Mouse (Mus musculus): ENCODE results near the gene Zfand3. TPM values are rescaled to one million over a fixed set of nuclear protein-coding genes. Genes with fewer than 3 reads are reported as not detected.

Gene Zfand3
- polyA plus RNA-seq, 1 experiment, result 138 TPM

GRCm38 (mm10) chr17:29970037-29970555, 34.4 kb upstream of the Zfand3 start, which contains the start of gene Mdga1:
Gene Mdga1, minus strand, starts transcription at chr17:29970087.
- no peaks in the 10 kb centered on the region for H3K36me3 ChIP-seq (ENCODE audit: control insufficient read depth, insufficient read depth)
- TF ChIP-seq MYOG (IDR thresholded peaks at IDR 0.05; ENCODE audit: control insufficient read depth in 1 of 3, insufficient read depth in 1 of 3, insufficient read length in 2 of 3, low read depth in 2 of 3) (no peak), POLR2A (IDR thresholded peaks at IDR 0.05; ENCODE audit: insufficient read length, low read depth) (no peak), MYOD1 (IDR thresholded peaks at IDR 0.05; ENCODE audit: control insufficient read depth in 1 of 3, insufficient read length in 2 of 3, low read depth in 2 of 3) (no peak), CEBPB (IDR thresholded peaks at IDR 0.05; ENCODE audit: insufficient read depth, poor library complexity, severe bottlenecking) (no peak), REST (IDR thresholded peaks at IDR 0.05; ENCODE audit: insufficient read depth, insufficient read length) (no peak)
- H3K4me2 ChIP-seq (ENCODE audit: low read depth), result no peak within 1 kb of the TSS
- peaks cover 24% of the 10 kb centered on the region for H3K27me3 ChIP-seq (ENCODE audit: control insufficient read depth, insufficient read depth, insufficient read length)
- no peaks in the 10 kb centered on the region for H3K79me2 ChIP-seq (ENCODE audit: control insufficient read depth, insufficient read depth)
- no peak within 1 kb of the TSS for H3K4me3 ChIP-seq
- H3ac ChIP-seq (ENCODE audit: control insufficient read depth, insufficient read length), result no peak within 1 kb of the TSS

DNA sequence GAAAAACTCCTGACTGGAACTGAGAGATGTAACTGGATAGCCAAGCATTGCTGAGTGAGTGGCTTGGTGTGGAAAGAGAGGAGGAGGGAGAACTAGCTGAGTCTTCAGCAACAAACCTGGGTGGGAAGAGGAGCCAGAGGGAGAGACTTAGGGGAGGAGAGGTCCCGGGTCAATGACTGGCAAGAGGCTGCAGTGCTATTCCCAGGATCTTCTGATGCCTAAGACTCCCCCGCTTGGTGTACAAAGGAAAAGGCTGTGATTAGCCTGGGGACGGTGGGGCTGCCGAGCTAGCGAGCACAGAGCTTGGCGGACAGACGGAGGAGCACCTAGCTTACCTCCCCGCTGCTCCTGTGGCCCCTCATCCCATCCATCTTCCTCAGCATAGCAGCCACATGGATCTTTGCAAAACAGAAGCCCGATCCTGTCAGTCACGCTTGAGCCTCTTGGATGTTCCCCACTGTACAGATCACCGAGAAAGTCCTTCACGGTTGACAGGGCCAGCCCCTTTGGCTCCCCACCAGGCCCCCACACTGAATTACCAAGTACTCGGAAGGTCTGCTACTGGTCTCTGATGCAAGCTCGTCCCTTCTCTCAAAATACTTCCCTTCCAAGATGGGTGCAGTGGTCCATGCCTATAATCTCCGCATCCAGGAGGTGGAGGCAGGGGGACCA, 32.6 kb upstream of the Zfand3 start:
- no peak overlapping the region for H3K4me2 ChIP-seq (ENCODE audit: low read depth)
- H3ac ChIP-seq (ENCODE audit: control insufficient read depth, insufficient read length), result no peak overlapping the region
- no peaks in the 10 kb centered on the region for H3K79me2 ChIP-seq (ENCODE audit: control insufficient read depth, insufficient read depth)
- no peaks in the 10 kb centered on the region for H3K36me3 ChIP-seq (ENCODE audit: control insufficient read depth, insufficient read depth)
- H3K4me3 ChIP-seq, result no peak overlapping the region
- TF ChIP-seq MYOG (IDR thresholded peaks at IDR 0.05; ENCODE audit: control insufficient read depth in 1 of 3, insufficient read depth in 1 of 3, insufficient read length in 2 of 3, low read depth in 2 of 3), result no peak
- no peak for TF ChIP-seq POLR2A (IDR thresholded peaks at IDR 0.05; ENCODE audit: insufficient read length, low read depth)
- no peak for TF ChIP-seq E2F4 (IDR thresholded peaks at IDR 0.05; ENCODE audit: insufficient read depth)
- no peak for TF ChIP-seq SRF (IDR thresholded peaks at IDR 0.05; ENCODE audit: control insufficient read depth, insufficient read length, low read depth)
- no peak for TF ChIP-seq POLR2AphosphoS2 (IDR thresholded peaks at IDR 0.05; ENCODE audit: insufficient read length, low read depth)
- no peak for TF ChIP-seq MYOD1 (IDR thresholded peaks at IDR 0.05; ENCODE audit: control insufficient read depth in 1 of 3, insufficient read length in 2 of 3, low read depth in 2 of 3)
- no peak for TF ChIP-seq USF1 (IDR thresholded peaks at IDR 0.05; ENCODE audit: low read depth)
- TF ChIP-seq TCF12 (IDR thresholded peaks at IDR 0.05; ENCODE audit: insufficient read depth, poor library complexity, severe bottlenecking), result no peak
- TF ChIP-seq CEBPB (IDR thresholded peaks at IDR 0.05; ENCODE audit: insufficient read depth, poor library complexity, severe bottlenecking), result no peak
- no peak for TF ChIP-seq REST (IDR thresholded peaks at IDR 0.05; ENCODE audit: insufficient read depth, insufficient read length)
- no peak for TF ChIP-seq TCF3 (IDR thresholded peaks at IDR 0.05; ENCODE audit: insufficient read length, low read depth)
- no peak for TF ChIP-seq MAX (IDR thresholded peaks at IDR 0.05; ENCODE audit: low read depth)
- peaks cover 10% of the 10 kb centered on the region for H3K27me3 ChIP-seq (ENCODE audit: control insufficient read depth, insufficient read depth, insufficient read length)

DNA sequence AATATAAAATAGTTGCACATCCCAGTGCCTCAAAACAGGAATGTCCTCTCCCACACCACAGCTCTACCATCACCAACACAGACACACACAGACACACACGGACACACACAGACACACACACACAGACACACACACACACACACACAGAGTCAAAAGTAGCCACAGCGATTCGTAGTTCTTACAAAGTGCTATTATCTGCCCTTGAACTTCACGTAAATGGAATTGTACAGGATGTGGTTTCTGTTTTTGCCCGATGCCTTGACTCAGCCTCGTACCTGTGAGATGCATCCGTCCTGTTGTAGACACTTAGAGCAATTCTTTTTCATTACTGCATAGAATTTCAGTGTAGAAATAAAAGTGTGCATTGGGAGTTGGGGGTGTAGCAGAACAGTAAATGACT, 31.3 kb upstream of the Zfand3 start:
- no peak for TF ChIP-seq POLR2AphosphoS2 (IDR thresholded peaks at IDR 0.05; ENCODE audit: insufficient read length, low read depth)
- no peak for TF ChIP-seq TCF12 (IDR thresholded peaks at IDR 0.05; ENCODE audit: insufficient read depth, poor library complexity, severe bottlenecking)
- TF ChIP-seq MYOG (IDR thresholded peaks at IDR 0.05; ENCODE audit: control insufficient read depth in 1 of 3, insufficient read depth in 1 of 3, insufficient read length in 2 of 3, low read depth in 2 of 3), result no peak
- no peak for TF ChIP-seq MAX (IDR thresholded peaks at IDR 0.05; ENCODE audit: low read depth)
- TF ChIP-seq TCF3 (IDR thresholded peaks at IDR 0.05; ENCODE audit: insufficient read length, low read depth), result no peak
- TF ChIP-seq REST (IDR thresholded peaks at IDR 0.05; ENCODE audit: insufficient read depth, insufficient read length), result no peak
- no peak for TF ChIP-seq MYOD1 (IDR thresholded peaks at IDR 0.05; ENCODE audit: control insufficient read depth in 1 of 3, insufficient read length in 2 of 3, low read depth in 2 of 3)
- Histone ChIP-seq H3K4me2 (ENCODE audit: low read depth) (no peak overlapping the region), H3K27me3 (ENCODE audit: control insufficient read depth, insufficient read depth, insufficient read length) (peaks cover 10% of the 10 kb centered on the region), H3ac (ENCODE audit: control insufficient read depth, insufficient read length) (no peak overlapping the region), H3K36me3 (ENCODE audit: control insufficient read depth, insufficient read depth) (no peaks in the 10 kb centered on the region), H3K79me2 (ENCODE audit: control insufficient read depth, insufficient read depth) (no peaks in the 10 kb centered on the region), H3K4me3 (no peak overlapping the region)

DNA sequence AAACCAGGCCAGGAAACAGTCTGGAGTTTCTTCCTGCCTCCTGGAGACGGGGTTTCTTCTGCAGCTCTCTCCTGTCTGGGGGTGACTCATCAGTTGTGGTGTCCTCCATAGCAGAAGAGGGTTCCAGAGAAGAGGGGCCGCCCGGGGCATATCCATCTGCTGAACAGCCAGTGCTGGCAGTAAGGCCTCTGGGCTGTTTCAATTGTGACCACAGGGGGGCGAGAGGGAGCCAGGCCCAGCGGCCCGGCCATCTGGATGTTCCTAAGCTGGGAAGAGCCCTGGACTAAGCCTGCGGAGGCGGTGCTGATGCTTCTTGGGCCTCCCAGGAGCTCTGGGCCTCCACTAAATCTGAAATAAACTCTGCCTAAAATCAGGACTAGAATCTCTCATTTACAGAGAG, 28.8 kb upstream of the Zfand3 start:
- TF ChIP-seq MYOG (IDR thresholded peaks at IDR 0.05; ENCODE audit: control insufficient read depth in 1 of 3, insufficient read depth in 1 of 3, insufficient read length in 2 of 3, low read depth in 2 of 3), result peak in 1 of 3 experiments; percentile 4
- no peak for TF ChIP-seq REST (IDR thresholded peaks at IDR 0.05; ENCODE audit: insufficient read depth, insufficient read length)
- H3K4me2 ChIP-seq (ENCODE audit: low read depth), result no peak overlapping the region
- H3K4me3 ChIP-seq, result no peak overlapping the region
- H3K36me3 ChIP-seq (ENCODE audit: control insufficient read depth, insufficient read depth), result no peaks in the 10 kb centered on the region
- no peaks in the 10 kb centered on the region for H3K27me3 ChIP-seq (ENCODE audit: control insufficient read depth, insufficient read depth, insufficient read length)
- H3ac ChIP-seq (ENCODE audit: control insufficient read depth, insufficient read length), result no peak overlapping the region
- no peaks in the 10 kb centered on the region for H3K79me2 ChIP-seq (ENCODE audit: control insufficient read depth, insufficient read depth)

DNA sequence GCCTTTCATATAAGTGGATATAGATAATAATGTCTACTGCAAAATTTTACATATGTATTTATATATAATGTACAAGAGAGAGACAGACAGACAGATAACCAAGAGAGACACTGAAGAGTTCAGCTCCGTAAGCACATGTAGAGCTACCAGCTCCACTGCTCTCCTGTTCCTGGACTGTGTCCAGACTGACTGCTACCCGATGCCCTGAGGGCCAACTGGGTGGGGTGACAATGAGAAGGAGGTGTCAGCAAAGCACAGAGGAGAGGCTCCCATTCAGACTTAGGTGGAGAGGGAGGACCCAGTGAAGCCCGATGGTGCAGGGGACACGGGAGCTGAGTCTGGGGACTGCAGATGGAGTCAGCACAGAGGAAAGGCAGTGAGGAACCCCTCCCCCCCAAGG, 25.5 kb upstream of the Zfand3 start:
- Histone ChIP-seq H3K4me3 (no peak overlapping the region), H3ac (ENCODE audit: control insufficient read depth, insufficient read length) (no peak overlapping the region), H3K4me2 (ENCODE audit: low read depth) (no peak overlapping the region), H3K79me2 (ENCODE audit: control insufficient read depth, insufficient read depth) (no peaks in the 10 kb centered on the region), H3K36me3 (ENCODE audit: control insufficient read depth, insufficient read depth) (no peaks in the 10 kb centered on the region), H3K27me3 (ENCODE audit: control insufficient read depth, insufficient read depth, insufficient read length) (no peaks in the 10 kb centered on the region)
- TF ChIP-seq SRF (IDR thresholded peaks at IDR 0.05; ENCODE audit: control insufficient read depth, insufficient read length, low read depth), result no peak
